Mouse (Mus musculus) ES-Bruce4 (cell line): ENCODE data around the gene Tmem177. TPM values are rescaled to one million over a fixed set of nuclear protein-coding genes. Genes with fewer than 3 reads are reported as not detected.

Source experiments
- H3K27ac ChIP-seq: 2 replicates; pipeline ENCODE4 v1.5.1; 2012; ENCODE audit warnings: low read length, inconsistent platforms; ENCODE audit not compliant: insufficient read depth
- H3K27me3 ChIP-seq: 2 replicates; pipeline ENCODE4 v1.6.1; 2012; ENCODE audit warnings: mild to moderate bottlenecking, low read length, inconsistent platforms; ENCODE audit not compliant: control insufficient read depth, poor library complexity, insufficient read depth, severe bottlenecking
- H3K36me3 ChIP-seq: 2 replicates; pipeline ENCODE4 v1.6.1; 2012; ENCODE audit warnings: inconsistent platforms, mild to moderate bottlenecking, low read length, moderate library complexity; ENCODE audit not compliant: control insufficient read depth, poor library complexity, insufficient read depth, severe bottlenecking
- H3K4me1 ChIP-seq: one replicate; pipeline ENCODE4 v1.8.1; 2011; ENCODE audit warnings: low read length; ENCODE audit not compliant: control insufficient read depth, insufficient read depth
- H3K4me3 ChIP-seq: 2 replicates; pipeline ENCODE4 v1.5.1; 2011; ENCODE audit warnings: low read depth, mild to moderate bottlenecking, low read length
- H3K9ac ChIP-seq: 2 replicates; pipeline ENCODE4 v1.6.1; 2012; ENCODE audit warnings: low read depth, mild to moderate bottlenecking, inconsistent platforms; ENCODE audit not compliant: poor library complexity, severe bottlenecking
- H3K9me3 ChIP-seq: replicated peaks from 2 replicates; pipeline ENCODE4 v1.6.1; 2012; ENCODE audit warnings: mild to moderate bottlenecking, low read length, inconsistent platforms; ENCODE audit not compliant: control insufficient read depth, poor library complexity, insufficient read depth, severe bottlenecking
- CTCF ChIP-seq: IDR thresholded peaks from one replicate; pipeline ENCODE4 v1.8.1; 2011; ENCODE audit warnings: low read depth, low read length
- EP300 ChIP-seq: IDR thresholded peaks from 2 replicates; pipeline ENCODE4 v1.6.1; 2011; ENCODE audit warnings: low read depth, low read length; ENCODE audit not compliant: insufficient read depth
- POLR2A ChIP-seq: IDR thresholded peaks from one replicate; pipeline ENCODE4 v1.8.1; 2011; ENCODE audit warnings: low read length; ENCODE audit not compliant: insufficient read depth
- polyA plus RNA-seq: library from polyadenylated mRNA; stranded (reverse); fragments of >200 nt; gene quantifications from 2 replicates; pipeline ENCODE4 v1.2.4, GENCODE M21; 2011; ENCODE audit warnings: low read depth; ENCODE audit not compliant: missing spikeins, insufficient read depth, insufficient read length

The Tmem177 gene
- polyA plus RNA-seq, 1 experiment: 6.8 TPM

- Histone ChIP-seq H3K27me3 (no peaks in the 10 kb centered on the region), H3K9me3 (no peaks in the 10 kb centered on the region), H3K27ac (no peak overlapping the region), H3K4me3 (no peak overlapping the region), H3K36me3 (no peaks in the 10 kb centered on the region), H3K9ac (no peak overlapping the region), H3K4me1 (no peaks in the 10 kb centered on the region)
- no peak for TF ChIP-seq CTCF
- TF ChIP-seq EP300: no peak
- no peak for TF ChIP-seq POLR2A
Observed at GRCm38 (mm10) chr1:119893600-119893999, 19.4 kb downstream of the Tmem177 start.

DNA sequence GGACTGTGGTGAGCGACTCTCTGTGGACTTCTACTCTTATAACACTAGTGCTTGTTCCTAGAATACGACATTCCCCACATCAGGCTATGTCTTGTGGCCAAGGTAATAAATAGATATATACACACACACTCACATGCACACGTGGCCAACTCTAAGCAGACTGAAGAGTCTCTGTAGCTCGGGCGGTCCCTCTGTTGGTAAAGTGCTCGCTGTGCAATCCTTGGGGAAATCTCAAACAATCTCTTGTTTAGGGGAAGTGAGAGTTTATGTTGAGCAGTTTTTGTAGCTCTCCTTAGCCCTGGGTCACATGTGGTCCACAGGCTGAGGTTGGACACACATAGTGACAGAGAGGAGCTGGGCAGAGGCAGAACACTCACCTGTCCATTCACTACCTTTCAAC lies 20.1 kb downstream of the Tmem177 start:
- Histone ChIP-seq H3K9ac (no peak overlapping the region), H3K9me3 (no peaks in the 10 kb centered on the region), H3K36me3 (no peaks in the 10 kb centered on the region), H3K4me3 (no peak overlapping the region), H3K27me3 (no peaks in the 10 kb centered on the region), H3K4me1 (no peaks in the 10 kb centered on the region), H3K27ac (no peak overlapping the region)
- TF ChIP-seq CTCF (no peak), EP300 (no peak), POLR2A (no peak)

- H3K27ac ChIP-seq: no peak overlapping the region
Observed at GRCm38 (mm10) chr1:119891865-119892264, 21.1 kb downstream of the Tmem177 start.

GRCm38 (mm10) chr1:119891149-119891548 lies 21.9 kb downstream of the Tmem177 start:
- H3K9me3 ChIP-seq: no peaks in the 10 kb centered on the region
- no peaks in the 10 kb centered on the region for H3K4me1 ChIP-seq
- H3K4me3 ChIP-seq: no peak overlapping the region
- no peak overlapping the region for H3K9ac ChIP-seq
- no peaks in the 10 kb centered on the region for H3K27me3 ChIP-seq
- TF ChIP-seq EP300 (no peak), CTCF (no peak), POLR2A (no peak)
- no peaks in the 10 kb centered on the region for H3K36me3 ChIP-seq
- no peak overlapping the region for H3K27ac ChIP-seq

More at GRCm38 (mm10) chr1:119891865-119892264, 21.1 kb downstream of the Tmem177 start:
- Histone ChIP-seq H3K4me3 (no peak overlapping the region), H3K27me3 (no peaks in the 10 kb centered on the region), H3K9ac (no peak overlapping the region), H3K9me3 (no peaks in the 10 kb centered on the region), H3K4me1 (no peaks in the 10 kb centered on the region), H3K36me3 (no peaks in the 10 kb centered on the region)
- TF ChIP-seq CTCF: no peak

- Histone ChIP-seq H3K4me3 (no peak overlapping the region), H3K9me3 (no peaks in the 10 kb centered on the region)
- TF ChIP-seq EP300 (no peak), POLR2A (no peak), CTCF (no peak)
Observed at GRCm38 (mm10) chr1:119889347-119889746, 23.7 kb downstream of the Tmem177 start.

GRCm38 (mm10) chr1:119886320-119886719 lies 26.7 kb downstream of the Tmem177 start:
- H3K9me3 ChIP-seq: no peaks in the 10 kb centered on the region
- H3K27ac ChIP-seq: no peak overlapping the region
- no peak overlapping the region for H3K4me3 ChIP-seq
- H3K36me3 ChIP-seq: no peaks in the 10 kb centered on the region
- H3K27me3 ChIP-seq: no peaks in the 10 kb centered on the region
- TF ChIP-seq CTCF (no peak), EP300 (no peak), POLR2A (no peak)
- H3K4me1 ChIP-seq: no peaks in the 10 kb centered on the region
- H3K9ac ChIP-seq: no peak overlapping the region

More at GRCm38 (mm10) chr1:119889347-119889746, 23.7 kb downstream of the Tmem177 start:
- Histone ChIP-seq H3K4me1 (no peaks in the 10 kb centered on the region), H3K27ac (no peak overlapping the region), H3K9ac (no peak overlapping the region), H3K27me3 (no peaks in the 10 kb centered on the region), H3K36me3 (no peaks in the 10 kb centered on the region)
